Mouse (Mus musculus): ENCODE results near the gene Ip6k3. TPM values are rescaled to one million over a fixed set of nuclear protein-coding genes. Genes with fewer than 3 reads are reported as not detected.

Ip6k3 gene
- polyA plus RNA-seq, 1 experiment from 2014 or later = 0.17 TPM

DNA sequence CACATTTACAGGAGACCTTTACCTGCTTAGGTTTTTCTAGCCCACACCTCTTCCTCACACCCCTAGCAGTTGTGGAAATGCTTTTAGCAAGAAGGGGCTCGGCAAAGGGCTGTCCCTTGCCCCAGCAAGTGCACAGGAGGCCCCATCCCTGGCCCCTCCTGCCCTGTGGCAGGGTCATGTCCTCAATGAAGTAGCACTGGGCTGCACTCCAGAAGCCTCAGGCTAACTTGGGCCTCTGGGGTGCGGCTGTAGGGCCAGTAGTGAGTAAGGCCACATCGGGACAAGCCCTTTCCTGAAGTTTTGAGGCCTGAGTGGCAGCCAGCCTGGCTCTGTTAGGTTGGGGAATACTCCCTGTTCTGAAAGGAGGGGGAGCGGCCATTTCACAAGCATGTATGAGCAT is 6.7 kb downstream of the Ip6k3 start:
- Histone ChIP-seq H3K36me3 (no peaks in the 10 kb centered on the region), H3K27me3 (no peaks in the 10 kb centered on the region), H3K4me3 (no peak overlapping the region), H3K4me2 (replicated peaks) (no peak overlapping the region), H3K27ac (replicated peaks) (no peak overlapping the region), H3K4me1 (no peaks in the 10 kb centered on the region), H3K9me3 (no peaks in the 10 kb centered on the region), H3K9ac (replicated peaks) (no peak overlapping the region)
- ATAC-seq (replicated peaks) = no peak
- WGBS = 79% methylated on average over 4 of the region's 4 CpGs

GRCm38 (mm10) chr17:27159169-27159568 is 8.4 kb downstream of the Ip6k3 start:
- Histone ChIP-seq H3K27ac (replicated peaks) (no peak overlapping the region), H3K4me2 (replicated peaks) (no peak overlapping the region), H3K9ac (replicated peaks) (no peak overlapping the region), H3K9me3 (no peaks in the 10 kb centered on the region), H3K36me3 (no peaks in the 10 kb centered on the region), H3K27me3 (no peaks in the 10 kb centered on the region), H3K4me3 (no peak overlapping the region), H3K4me1 (no peaks in the 10 kb centered on the region)
- 81% methylated on average over 7 of the region's 7 CpGs for WGBS
- no peak for ATAC-seq (replicated peaks)

DNA sequence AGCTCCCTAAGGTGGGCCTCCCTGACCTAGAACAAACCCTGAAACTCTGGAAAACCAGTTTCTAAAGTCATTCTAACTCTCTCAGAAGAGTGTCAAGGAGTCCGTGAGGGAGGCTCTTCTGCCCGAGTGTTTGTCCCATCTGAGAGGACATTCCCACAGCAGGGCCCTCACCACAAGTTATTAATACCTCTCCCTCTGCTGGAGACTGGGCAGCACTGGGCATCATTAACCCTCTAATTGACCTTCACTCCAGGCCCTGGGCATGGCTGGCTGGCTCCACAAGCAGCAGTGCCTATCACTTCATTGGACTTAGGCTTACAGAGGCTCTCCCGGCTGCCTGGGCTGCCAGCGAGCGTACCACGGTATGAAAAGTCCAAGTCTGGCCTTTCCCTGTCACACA is 9.2 kb downstream of the Ip6k3 start:
- H3K27ac ChIP-seq (replicated peaks) = no peak overlapping the region
- 87% methylated on average over 6 of the region's 6 CpGs for WGBS

DNA sequence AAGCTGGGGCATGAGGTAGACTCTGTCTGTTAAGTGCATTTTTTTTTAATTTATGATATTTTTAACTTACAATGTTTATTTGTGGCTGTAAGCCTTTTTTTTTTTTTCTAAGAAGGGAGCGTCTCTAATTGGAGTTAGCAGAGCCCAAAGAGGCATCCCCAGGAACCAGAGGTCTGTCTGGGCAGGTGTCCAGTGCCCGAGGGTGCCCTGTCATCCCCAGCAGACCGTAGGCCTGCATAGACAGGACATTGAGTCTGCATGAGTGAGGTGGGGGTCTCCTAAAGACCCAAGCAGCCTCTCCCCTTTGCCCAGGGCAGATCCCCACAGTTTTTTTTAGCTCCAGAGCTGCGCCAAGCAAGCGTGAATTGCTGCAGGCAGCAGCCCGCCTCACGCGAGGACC is 11.8 kb downstream of the Ip6k3 start:
- Histone ChIP-seq H3K9ac (replicated peaks) (no peak overlapping the region), H3K9me3 (no peaks in the 10 kb centered on the region), H3K4me2 (replicated peaks) (no peak overlapping the region), H3K36me3 (no peaks in the 10 kb centered on the region), H3K27me3 (no peaks in the 10 kb centered on the region), H3K4me1 (0 out of 2 replicates have a peak, but pooled peaks cover 5% of the 10 kb centered on the region), H3K27ac (replicated peaks) (no peak overlapping the region), H3K4me3 (no peak overlapping the region)
- no peak for ATAC-seq (replicated peaks)
- WGBS = 83% methylated on average over 8 of the region's 8 CpGs

More for the DNA sequence above, 9.2 kb downstream of the Ip6k3 start:
- H3K9ac ChIP-seq (replicated peaks) = no peak overlapping the region
- no peak for ATAC-seq (replicated peaks)
- no peaks in the 10 kb centered on the region for H3K36me3 ChIP-seq
- no peaks in the 10 kb centered on the region for H3K9me3 ChIP-seq
- no peak overlapping the region for H3K4me2 ChIP-seq (replicated peaks)
- no peak overlapping the region for H3K4me3 ChIP-seq
- 0 out of 2 replicates have a peak, but pooled peaks cover 4% of the 10 kb centered on the region for H3K4me1 ChIP-seq
- H3K27me3 ChIP-seq = no peaks in the 10 kb centered on the region

- ATAC-seq (replicated peaks) = no peak
- Histone ChIP-seq H3K4me1 (0 out of 2 replicates have a peak, but pooled peaks cover 5% of the 10 kb centered on the region), H3K9ac (replicated peaks) (no peak overlapping the region), H3K4me2 (replicated peaks) (no peak overlapping the region), H3K27me3 (no peaks in the 10 kb centered on the region), H3K27ac (replicated peaks) (no peak overlapping the region), H3K9me3 (no peaks in the 10 kb centered on the region), H3K4me3 (no peak overlapping the region), H3K36me3 (no peaks in the 10 kb centered on the region)
- WGBS = 85% methylated on average over 6 of the region's 6 CpGs
Measured at GRCm38 (mm10) chr17:27154881-27155280, 12.7 kb downstream of the Ip6k3 start.

DNA sequence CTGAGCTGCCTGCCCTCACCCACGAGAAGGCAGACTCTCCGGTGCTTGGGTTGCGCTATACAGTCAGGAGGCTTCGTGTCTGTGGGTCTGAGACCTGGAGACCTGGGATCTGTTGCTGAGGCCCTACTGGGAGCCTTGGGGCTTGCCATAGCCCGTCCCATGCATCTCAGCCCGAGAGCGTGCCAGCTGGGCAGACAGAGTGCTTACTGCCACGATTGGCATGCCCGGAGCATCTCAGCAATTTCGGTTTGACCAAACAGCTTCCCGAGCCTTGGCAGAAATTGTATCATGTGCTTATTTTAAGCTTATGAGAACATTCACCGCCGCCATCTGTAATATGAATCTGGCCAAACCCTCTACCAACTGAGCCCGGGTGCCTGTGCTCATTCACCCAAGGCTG is 13.3 kb downstream of the Ip6k3 start:
- H3K36me3 ChIP-seq = no peaks in the 10 kb centered on the region
- no peaks in the 10 kb centered on the region for H3K9me3 ChIP-seq
- H3K27ac ChIP-seq (replicated peaks) = 0 out of 2 replicates have a peak overlapping the region, but pooled peaks have one; percentile 17
- H3K4me1 ChIP-seq = 0 out of 2 replicates have a peak, but pooled peaks cover 5% of the 10 kb centered on the region
- ATAC-seq (replicated peaks) = no peak
- H3K9ac ChIP-seq (replicated peaks) = no peak overlapping the region
- H3K4me3 ChIP-seq = no peak overlapping the region
- no peak overlapping the region for H3K4me2 ChIP-seq (replicated peaks)
- H3K27me3 ChIP-seq = no peaks in the 10 kb centered on the region
- 81% methylated on average over 14 of the region's 14 CpGs for WGBS

DNA sequence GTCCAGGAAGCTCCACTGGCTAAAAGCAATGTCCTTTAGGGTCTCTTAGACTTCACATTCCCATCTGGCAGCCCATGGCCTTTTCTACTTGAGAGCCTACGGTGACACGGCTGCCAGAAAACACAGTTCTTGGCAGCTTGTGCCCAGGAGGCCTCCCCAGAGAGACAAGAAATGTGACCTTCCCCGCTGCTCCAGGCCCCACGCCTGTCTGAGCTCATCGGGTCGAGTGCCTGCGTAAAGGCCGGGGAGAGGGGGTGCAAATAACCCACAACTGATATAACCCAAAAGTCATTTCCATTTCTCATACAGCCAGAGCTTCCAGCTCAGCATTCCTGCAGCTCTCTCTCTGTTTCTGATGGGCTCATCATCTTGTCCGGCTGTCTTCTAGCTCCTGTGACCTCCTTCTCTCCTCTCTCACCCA is 13.8 kb downstream of the Ip6k3 start:
- Histone ChIP-seq H3K27me3 (no peaks in the 10 kb centered on the region), H3K27ac (replicated peaks) (no peak overlapping the region), H3K4me3 (no peak overlapping the region), H3K9ac (replicated peaks) (no peak overlapping the region), H3K4me1 (0 out of 2 replicates have a peak, but pooled peaks cover 5% of the 10 kb centered on the region), H3K4me2 (replicated peaks) (no peak overlapping the region), H3K9me3 (no peaks in the 10 kb centered on the region), H3K36me3 (no peaks in the 10 kb centered on the region)
- ATAC-seq (replicated peaks) = no peak
- WGBS = 77% methylated on average over 9 of the region's 9 CpGs

DNA sequence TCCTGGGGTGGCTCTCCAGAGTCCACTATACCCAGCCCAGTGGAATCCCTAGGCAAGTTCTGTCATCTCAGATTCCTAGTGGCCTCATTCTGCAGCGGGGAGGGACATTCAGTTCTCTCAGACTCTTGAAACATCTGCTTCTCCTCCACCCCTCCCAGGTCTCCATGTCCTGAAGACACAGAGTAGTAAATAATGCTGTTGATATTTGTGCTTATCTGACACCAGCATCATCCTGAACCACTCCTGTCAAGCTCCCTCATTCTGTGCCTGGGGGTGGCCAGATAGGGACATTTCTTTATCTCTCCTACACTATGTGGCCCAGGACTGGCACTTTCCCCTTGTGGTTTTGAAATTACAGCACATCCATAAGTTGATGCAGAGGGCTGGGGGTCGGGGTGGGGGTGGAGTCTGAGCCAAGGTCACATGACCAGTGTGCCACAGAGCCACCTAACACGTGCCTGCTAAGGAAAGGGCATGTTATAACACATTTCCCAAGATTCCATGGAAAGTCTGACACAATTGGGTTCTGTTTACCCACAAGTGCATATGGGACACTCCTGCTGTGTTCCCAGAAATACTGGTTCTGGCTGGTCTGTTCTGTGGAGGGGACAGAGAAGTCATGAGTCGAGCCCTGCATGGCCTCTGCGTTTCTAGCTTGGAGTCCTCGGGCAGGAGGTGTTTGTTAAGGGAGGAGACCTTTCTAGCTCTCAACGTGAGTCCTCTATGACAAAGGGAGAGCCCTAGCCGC is 14.4 kb downstream of the Ip6k3 start:
- no peaks in the 10 kb centered on the region for H3K36me3 ChIP-seq
- no peak overlapping the region for H3K4me2 ChIP-seq (replicated peaks)
- 68% methylated on average over 8 of the region's 8 CpGs for WGBS
- no peak overlapping the region for H3K27ac ChIP-seq (replicated peaks)
- no peak overlapping the region for H3K4me3 ChIP-seq
- H3K27me3 ChIP-seq = no peaks in the 10 kb centered on the region
- H3K9me3 ChIP-seq = no peaks in the 10 kb centered on the region
- ATAC-seq (replicated peaks) = no peak
- H3K4me1 ChIP-seq = 0 out of 2 replicates have a peak, but pooled peaks cover 5% of the 10 kb centered on the region
- no peak overlapping the region for H3K9ac ChIP-seq (replicated peaks)

DNA sequence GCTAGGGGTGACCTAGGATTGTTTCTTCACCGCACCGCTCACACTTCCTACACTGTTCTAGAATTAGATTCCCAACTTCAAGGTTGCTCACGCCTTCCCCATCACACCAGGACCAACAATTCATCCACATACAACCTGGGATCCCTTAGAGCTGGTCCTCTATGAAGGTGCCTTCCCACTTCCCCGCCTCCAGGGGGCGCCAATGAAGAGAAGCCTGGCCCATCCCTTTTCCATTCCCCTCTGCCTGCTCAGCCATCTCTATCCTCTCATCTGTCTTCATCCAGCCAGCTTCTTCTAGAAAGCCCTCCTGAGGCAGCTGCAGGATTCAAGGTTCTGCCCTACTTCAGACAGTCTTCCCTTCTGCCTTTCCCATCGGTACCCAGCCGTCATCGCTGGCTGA is 16.2 kb downstream of the Ip6k3 start:
- no peak overlapping the region for H3K4me2 ChIP-seq (replicated peaks)
- H3K27ac ChIP-seq (replicated peaks) = no peak overlapping the region
- ATAC-seq (replicated peaks) = no peak
- peaks cover 9% of the 10 kb centered on the region for H3K4me1 ChIP-seq
- H3K27me3 ChIP-seq = no peaks in the 10 kb centered on the region
- H3K36me3 ChIP-seq = no peaks in the 10 kb centered on the region
- H3K4me3 ChIP-seq = no peak overlapping the region
- H3K9ac ChIP-seq (replicated peaks) = no peak overlapping the region
- 69% methylated on average over 8 of the region's 8 CpGs for WGBS
- H3K9me3 ChIP-seq = no peaks in the 10 kb centered on the region

DNA sequence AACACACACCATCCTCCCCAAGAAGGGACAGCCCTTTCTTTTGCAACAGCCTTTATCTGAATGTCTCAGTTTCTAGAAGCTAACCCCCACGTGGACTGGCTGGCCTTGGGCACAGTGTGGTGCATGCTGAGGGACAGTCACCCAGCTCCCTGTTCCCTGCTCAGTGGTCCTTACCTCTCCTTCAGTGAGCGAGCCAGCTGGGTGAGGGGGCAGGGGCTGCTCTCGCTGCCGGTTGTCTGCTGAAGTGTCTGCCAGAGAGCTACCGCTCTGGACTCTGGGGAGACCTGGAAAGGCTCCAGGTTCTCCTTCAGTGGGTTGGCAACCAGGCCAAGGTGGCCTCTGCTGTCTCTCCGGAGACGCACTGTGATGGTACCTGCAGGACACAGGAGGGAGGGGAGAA is 16.7 kb downstream of the Ip6k3 start:
- Histone ChIP-seq H3K36me3 (no peaks in the 10 kb centered on the region), H3K27ac (replicated peaks) (no peak overlapping the region), H3K9me3 (no peaks in the 10 kb centered on the region), H3K27me3 (no peaks in the 10 kb centered on the region), H3K4me2 (replicated peaks) (no peak overlapping the region), H3K4me3 (no peak overlapping the region), H3K9ac (replicated peaks) (no peak overlapping the region), H3K4me1 (peaks cover 15% of the 10 kb centered on the region)
- WGBS = 60% methylated on average over 7 of the region's 7 CpGs
- no peak for ATAC-seq (replicated peaks)

- Histone ChIP-seq H3K27me3 (no peaks in the 10 kb centered on the region), H3K4me1 (peaks cover 10% of the 10 kb centered on the region), H3K9ac (replicated peaks) (no peak overlapping the region), H3K27ac (replicated peaks) (no peak overlapping the region; the same call in 1 of the 2 replicates), H3K36me3 (no peaks in the 10 kb centered on the region), H3K9me3 (no peaks in the 10 kb centered on the region), H3K4me2 (replicated peaks) (no peak overlapping the region), H3K4me3 (no peak overlapping the region)
- no peak for ATAC-seq (replicated peaks)
- 22% methylated on average over 8 of the region's 8 CpGs for WGBS
Measured at GRCm38 (mm10) chr17:27146323-27146923, 21.2 kb downstream of the Ip6k3 start.

DNA sequence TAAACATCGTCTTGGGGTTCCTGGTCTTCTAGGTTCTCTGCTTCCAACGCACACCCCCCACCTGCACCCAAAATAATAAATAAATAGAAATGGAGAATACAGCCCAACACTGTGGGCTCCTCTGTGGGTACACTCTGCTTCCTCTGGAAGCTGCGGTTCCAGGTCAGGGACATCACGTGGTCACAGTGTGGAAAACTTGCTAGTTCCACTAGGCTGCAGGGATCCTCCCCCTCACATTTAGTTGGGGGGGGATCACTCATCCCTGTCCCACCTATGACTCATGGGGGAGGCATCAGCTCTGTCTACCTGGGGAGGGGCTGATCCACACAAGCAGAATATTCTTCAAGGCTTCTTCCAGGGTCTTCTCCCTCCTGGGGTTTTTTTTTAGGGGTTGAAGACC is 23.4 kb downstream of the Ip6k3 start:
- no peak overlapping the region for H3K27ac ChIP-seq (replicated peaks)
- H3K9me3 ChIP-seq = no peaks in the 10 kb centered on the region
- no peak overlapping the region for H3K4me2 ChIP-seq (replicated peaks)
- no peak overlapping the region for H3K9ac ChIP-seq (replicated peaks)
- ATAC-seq (replicated peaks) = no peak
- 75% methylated on average over 4 of the region's 4 CpGs for WGBS
- H3K4me3 ChIP-seq = no peak overlapping the region
- H3K4me1 ChIP-seq = peaks cover 22% of the 10 kb centered on the region
- no peaks in the 10 kb centered on the region for H3K36me3 ChIP-seq
- no peaks in the 10 kb centered on the region for H3K27me3 ChIP-seq
